Mouse (Mus musculus) neural tube, embryonic 13.5 days (tissue): ENCODE measurements at regions not wholly inside any gene's neighbourhood (a gene's known extent, or its start where the extent isn't known, plus 50 kb on each side); places are given as distances from the start of the nearest gene placed in this dataset.

Source experiments
- ATAC-seq: fragments of 200-750 bp; cut with Nextera tagmentation; 2 replicates; pipeline ENCODE4 v1.8.0; 2017; ENCODE audit warnings: low read depth, mild to moderate bottlenecking, moderate TSS enrichment, moderate library complexity
- H3K27ac ChIP-seq: fragments of 300-500 bp; sonication (generic); replicated peaks from 2 replicates; pipeline ENCODE4 v1.5.1; 2015; ENCODE audit warnings: moderate library complexity, mild to moderate bottlenecking, inconsistent platforms
- H3K27me3 ChIP-seq: fragments of 300-500 bp; sonication (generic); 2 replicates; pipeline ENCODE4 v1.6.1; 2015; ENCODE audit warnings: mild to moderate bottlenecking, inconsistent platforms
- H3K36me3 ChIP-seq: fragments of 300-500 bp; sonication (generic); 2 replicates; pipeline ENCODE4 v1.6.1; 2015; ENCODE audit warnings: mild to moderate bottlenecking, inconsistent platforms
- H3K4me1 ChIP-seq: fragments of 300-500 bp; sonication (generic); replicated peaks from 2 replicates; pipeline ENCODE4 v1.6.1; 2015; ENCODE audit warnings: inconsistent platforms
- H3K4me2 ChIP-seq: fragments of 300-500 bp; sonication (generic); 2 replicates; pipeline ENCODE4 v1.6.1; 2015; ENCODE audit warnings: inconsistent platforms, mild to moderate bottlenecking, moderate library complexity
- H3K4me3 ChIP-seq: fragments of 300-500 bp; sonication (generic); 2 replicates; pipeline ENCODE4 v1.5.1; 2015; ENCODE audit warnings: mild to moderate bottlenecking, inconsistent platforms
- H3K9ac ChIP-seq: fragments of 300-500 bp; sonication (generic); 2 replicates; pipeline ENCODE4 v1.6.1; 2015; ENCODE audit warnings: moderate library complexity, mild to moderate bottlenecking, inconsistent platforms
- H3K9me3 ChIP-seq: fragments of 300-500 bp; sonication (generic); 2 replicates; pipeline ENCODE4 v1.6.1; 2016; ENCODE audit warnings: inconsistent platforms
- WGBS: fragments of 180-500 bp; shearing (Covaris S2); methylation state at CpG from one replicate; pipeline ENCODE4 v1.1.7; 2015; 5-methylcytosine and 5-hydroxymethylcytosine counted together

GRCm38 (mm10) chr8:6279903-6280302 is 1174.8 kb upstream of the Slc10a2 start:
- no peak overlapping the region for H3K9ac ChIP-seq
- H3K27ac ChIP-seq, result no peak overlapping the region
- H3K4me2 ChIP-seq, result no peak overlapping the region
- no peak overlapping the region for H3K4me3 ChIP-seq
- no peaks in the 10 kb centered on the region for H3K36me3 ChIP-seq
- no peaks in the 10 kb centered on the region for H3K9me3 ChIP-seq
- 93% methylated on average over 1 of the region's 1 CpGs for WGBS
- no peaks in the 10 kb centered on the region for H3K27me3 ChIP-seq
- ATAC-seq, result no peak
- H3K4me1 ChIP-seq, result no peaks in the 10 kb centered on the region
